Mouse (Mus musculus) hindbrain, postnatal 0 days (tissue): ENCODE results near the gene Amh. TPM values are rescaled to one million over a fixed set of nuclear protein-coding genes. Genes with fewer than 3 reads are reported as not detected.
A peak's percentile ranks its signal among the peaks of the same experiment; 100 is the strongest.

ENCODE experiments used
- ATAC-seq: fragments of 200-750 bp; cut with Nextera tagmentation; 2 replicates; pipeline ENCODE4 v1.8.0; 2017; ENCODE audit warnings: mild to moderate bottlenecking, moderate TSS enrichment, moderate library complexity
- DNase-seq: peaks from one replicate; pipeline ENCODE4 v3.0.0-alpha.2; 2015; ENCODE audit warnings: low spot score
- H3K27ac ChIP-seq: fragments of 300-500 bp; sonication (generic); 2 replicates; pipeline ENCODE4 v1.5.1; 2014; ENCODE audit warnings: mild to moderate bottlenecking
- H3K27me3 ChIP-seq: fragments of 300-500 bp; sonication (generic); 2 replicates; pipeline ENCODE4 v1.6.1; 2014; ENCODE audit warnings: low read length, mixed read lengths; ENCODE audit not compliant: insufficient read depth
- H3K36me3 ChIP-seq: fragments of 300-500 bp; sonication (generic); 2 replicates; pipeline ENCODE4 v1.6.1; 2014; ENCODE audit warnings: low read length, mixed read lengths; ENCODE audit not compliant: insufficient read depth
- H3K4me1 ChIP-seq: fragments of 300-500 bp; sonication (generic); 2 replicates; pipeline ENCODE4 v1.6.1; 2014; ENCODE audit warnings: antibody characterized with exemption, low read length, mixed read lengths; ENCODE audit not compliant: insufficient read depth
- H3K4me2 ChIP-seq: fragments of 300-500 bp; sonication (generic); 2 replicates; pipeline ENCODE4 v1.6.1; 2014; ENCODE audit warnings: low read depth, mild to moderate bottlenecking, low read length, moderate library complexity, mixed read lengths
- H3K4me3 ChIP-seq: fragments of 300-500 bp; sonication (generic); 2 replicates; pipeline ENCODE4 v1.5.1; 2014; ENCODE audit warnings: low read length
- H3K9ac ChIP-seq: fragments of 300-500 bp; sonication (generic); replicated peaks from 2 replicates; pipeline ENCODE4 v1.6.1; 2014; ENCODE audit warnings: mild to moderate bottlenecking, low read length, moderate library complexity, mixed read lengths
- H3K9me3 ChIP-seq: fragments of 300-500 bp; sonication (generic); 2 replicates; pipeline ENCODE4 v1.6.1; 2016; ENCODE audit warnings: low read length, mixed read lengths
- CTCF ChIP-seq: IDR thresholded peaks from 2 replicates; pipeline ENCODE4 v1.5.1; 2016; ENCODE audit warnings: antibody characterized with exemption, control low read depth, low read depth
- WGBS: fragments of 180-500 bp; shearing (Covaris S2); extraction: QIAGEN DNeasy Blood & Tissue Kit; methylation state at CpG from one replicate; pipeline ENCODE4 v1.1.7; 2014; 5-methylcytosine and 5-hydroxymethylcytosine counted together
- polyA plus RNA-seq: library from polyadenylated mRNA; unstranded; fragments of >200 nt; fragmentation: Nextera tagmentation; extraction: Ambion mirVana; gene quantifications from 2 replicates; pipeline ENCODE4 v1.2.1, GENCODE M21; 2015
- total RNA-seq: library from RNA; depleted of rRNA; stranded (reverse); fragments of >200 nt; gene quantifications from 2 replicates; pipeline ENCODE4 v1.2.3, GENCODE M21; 2014

The Amh gene
- total and polyA plus RNA-seq, 2 experiments from 2014 or later, result 2.6 TPM; not detected in 1

- H3K27ac ChIP-seq, result no peak overlapping the region
- H3K9me3 ChIP-seq, result no peaks in the 10 kb centered on the region
- H3K27me3 ChIP-seq, result peaks cover 5% of the 10 kb centered on the region; the same call in 1 of the 2 replicates
- peak; percentile 84 for TF ChIP-seq CTCF
- WGBS, result 12% methylated on average over 3 of the region's 3 CpGs
- peak overlapping the region; percentile 79; the same call in 1 of the 2 replicates for H3K9ac ChIP-seq
- peak; percentile 76 for DNase-seq
- H3K4me2 ChIP-seq, result no peak overlapping the region
- H3K4me3 ChIP-seq, result no peak overlapping the region
- ATAC-seq, result peak; percentile 34
- H3K4me1 ChIP-seq, result peaks cover 21% of the 10 kb centered on the region
- H3K36me3 ChIP-seq, result peaks cover 36% of the 10 kb centered on the region
Measured at GRCm38 (mm10) chr10:80805925-80806324, 882 bp downstream of the Amh start.

- TF ChIP-seq CTCF, result no peak
- no peak for DNase-seq
- Histone ChIP-seq H3K4me2 (peak overlapping the region; percentile 81), H3K4me1 (peaks cover 21% of the 10 kb centered on the region), H3K27me3 (peaks cover 5% of the 10 kb centered on the region; the same call in 1 of the 2 replicates), H3K4me3 (peak overlapping the region; percentile 43), H3K9me3 (no peaks in the 10 kb centered on the region), H3K27ac (peak overlapping the region; percentile 79), H3K9ac (peak overlapping the region; percentile 79), H3K36me3 (peaks cover 31% of the 10 kb centered on the region)
- ATAC-seq, result no peak
- 27% methylated on average over 32 of the region's 34 CpGs for WGBS
Measured at GRCm38 (mm10) chr10:80806341-80807056, 1.5 kb downstream of the Amh start.

GRCm38 (mm10) chr10:80807057-80807627 lies 2.1 kb downstream of the Amh start:
- DNase-seq, result peak; percentile 91
- Histone ChIP-seq H3K36me3 (peaks cover 25% of the 10 kb centered on the region), H3K27ac (peak overlapping the region; percentile 79), H3K4me2 (peak overlapping the region; percentile 81), H3K27me3 (peaks cover 5% of the 10 kb centered on the region; the same call in 1 of the 2 replicates), H3K9ac (peak overlapping the region; percentile 79), H3K4me1 (peaks cover 21% of the 10 kb centered on the region), H3K4me3 (peak overlapping the region; percentile 43), H3K9me3 (no peaks in the 10 kb centered on the region)
- peak; percentile 84 for ATAC-seq
- 0% methylated on average over 58 of the region's 58 CpGs for WGBS
- no peak for TF ChIP-seq CTCF

- H3K4me3 ChIP-seq, result peak overlapping the region; percentile 8; the same call in 1 of the 2 replicates
- DNase-seq, result no peak
Measured at GRCm38 (mm10) chr10:80808099-80808984, 3.3 kb downstream of the Amh start.

GRCm38 (mm10) chr10:80808985-80809632 lies 4.1 kb downstream of the Amh start:
- Histone ChIP-seq H3K9me3 (no peaks in the 10 kb centered on the region), H3K4me1 (peaks cover 21% of the 10 kb centered on the region), H3K4me2 (peak overlapping the region; percentile 81), H3K4me3 (peak overlapping the region; percentile 8; the same call in 1 of the 2 replicates), H3K9ac (0 out of 2 replicates have a peak overlapping the region, but pooled peaks have one; percentile 3), H3K27ac (no peak overlapping the region), H3K27me3 (peaks cover 5% of the 10 kb centered on the region; the same call in 1 of the 2 replicates), H3K36me3 (peaks cover 8% of the 10 kb centered on the region; the same call in 1 of the 2 replicates)
- no peak for TF ChIP-seq CTCF
- ATAC-seq, result no peak
- no peak for DNase-seq
- WGBS, result 10% methylated on average over 17 of the region's 18 CpGs

More at GRCm38 (mm10) chr10:80808099-80808984, 3.3 kb downstream of the Amh start:
- Histone ChIP-seq H3K27ac (0 out of 2 replicates have a peak overlapping the region, but pooled peaks have one; percentile 79), H3K4me1 (peaks cover 21% of the 10 kb centered on the region), H3K4me2 (peak overlapping the region; percentile 81), H3K9ac (0 out of 2 replicates have a peak overlapping the region, but pooled peaks have one; percentile 3), H3K9me3 (no peaks in the 10 kb centered on the region), H3K36me3 (peaks cover 14% of the 10 kb centered on the region), H3K27me3 (peaks cover 5% of the 10 kb centered on the region; the same call in 1 of the 2 replicates)
- no peak for TF ChIP-seq CTCF
- 17% methylated on average over 39 of the region's 40 CpGs for WGBS
- ATAC-seq, result no peak
